Mouse (Mus musculus): ENCODE data around the gene Mfsd11. TPM values are rescaled to one million over a fixed set of nuclear protein-coding genes. Genes with fewer than 3 reads are reported as not detected.
"Not testable (repeated sequence)": the region's sequence is repeated elsewhere in the genome, so short reads cannot be mapped to it uniquely, and the experiment has no call there.

Gene Mfsd11
- total RNA-seq, 2 experiments from 2014 or later = 26.9 to 35.6 TPM

- peak; percentile 53 for DNase-seq
Observed at GRCm38 (mm10) chr11:116821057-116821940, 30.9 kb upstream of the Mfsd11 start.

- no peak for DNase-seq
Observed at GRCm38 (mm10) chr11:116822215-116822614, 30.0 kb upstream of the Mfsd11 start.

- no peak for DNase-seq
Observed at GRCm38 (mm10) chr11:116822626-116823025, 29.6 kb upstream of the Mfsd11 start.

- no peak for DNase-seq
Observed at GRCm38 (mm10) chr11:116823255-116823654, 29.0 kb upstream of the Mfsd11 start.

GRCm38 (mm10) chr11:116823885-116824284 lies 28.4 kb upstream of the Mfsd11 start:
- not testable (repeated sequence) for DNase-seq

- DNase-seq = no peak
Observed at GRCm38 (mm10) chr11:116825230-116825629, 27.0 kb upstream of the Mfsd11 start.

DNA sequence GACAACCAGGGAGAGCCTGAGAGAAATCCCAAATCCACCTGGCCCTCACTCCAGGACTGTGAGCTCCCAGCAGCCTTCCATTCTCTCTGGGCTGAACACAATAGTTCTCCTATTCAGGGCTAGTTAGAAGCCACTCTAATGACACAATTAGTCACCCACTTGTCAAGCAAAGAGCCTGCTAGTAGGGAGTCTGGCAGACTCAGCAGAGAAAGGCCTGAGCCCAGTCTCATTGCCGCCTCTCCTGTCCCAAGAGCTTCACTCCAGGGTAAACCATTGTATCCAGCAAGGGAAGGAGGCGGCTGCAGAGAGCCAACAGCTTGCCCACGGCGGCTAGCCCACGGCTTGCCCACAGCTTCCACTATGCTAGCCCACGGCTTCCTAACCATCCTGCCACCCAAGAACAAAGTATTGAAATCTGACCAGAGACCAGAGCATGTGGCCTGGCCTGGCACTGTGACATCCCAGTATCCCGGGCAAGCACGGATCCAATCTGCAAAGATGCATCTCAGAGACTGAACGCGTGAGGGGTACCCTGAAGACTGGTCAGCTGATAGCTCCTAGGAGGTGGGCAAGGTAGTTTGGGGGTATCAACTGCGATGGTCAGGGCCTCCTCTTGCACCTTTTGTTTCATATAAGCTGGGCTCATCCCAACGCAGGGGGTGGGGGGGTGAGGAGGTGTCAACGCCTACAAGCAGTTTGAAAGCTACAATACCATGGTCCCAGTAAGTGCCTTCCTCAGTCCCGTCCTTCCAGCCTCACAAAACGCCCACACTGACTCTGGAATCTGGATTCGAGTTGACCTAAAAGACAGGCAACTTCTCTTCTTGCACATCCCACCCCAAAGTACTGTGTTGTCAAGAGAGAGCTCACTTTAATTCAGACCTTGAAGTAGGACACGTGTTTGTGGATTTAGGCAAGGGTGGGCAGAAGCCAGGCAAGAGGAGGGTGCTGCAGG lies 25.4 kb upstream of the Mfsd11 start:
- no peak for DNase-seq

DNA sequence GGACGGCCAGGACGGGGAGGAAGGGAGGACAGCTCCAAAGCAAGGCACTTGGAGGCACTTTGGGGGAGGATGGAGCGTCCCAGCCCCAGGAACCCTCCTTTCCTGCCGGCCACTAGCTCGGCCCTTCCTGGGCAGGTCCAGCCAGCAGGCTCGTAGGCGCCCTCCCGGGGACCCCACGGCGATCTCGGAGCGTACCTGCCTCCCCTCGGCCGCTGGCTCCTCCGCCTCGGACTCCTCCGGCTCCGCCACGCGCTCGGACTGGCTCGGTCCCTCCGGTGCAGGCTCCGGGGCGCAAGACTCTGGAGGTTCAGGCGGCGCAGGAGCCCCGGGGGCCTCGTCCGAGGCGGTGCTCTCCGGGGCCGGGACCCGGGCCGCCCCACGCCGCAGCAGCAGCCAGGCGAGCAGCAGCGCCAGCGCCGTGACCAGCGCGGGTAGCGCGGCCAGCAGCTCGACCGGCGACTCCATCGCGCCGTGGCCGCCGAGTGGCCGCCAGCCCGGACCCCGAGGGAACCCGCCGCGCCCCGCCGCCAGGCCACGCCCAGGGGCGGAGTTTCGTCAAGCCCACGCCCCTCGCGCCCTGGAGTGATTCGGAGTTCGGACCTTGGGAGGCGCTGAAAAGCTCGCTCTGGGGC lies 24.6 kb upstream of the Mfsd11 start, which contains the start of gene Mxra7:
TSS of gene Mxra7 (minus strand) at position 513 of the 632 bp plus-strand sequence.
- DNase-seq = peak; percentile 93

GRCm38 (mm10) chr11:116832172-116832685 lies 20.0 kb upstream of the Mfsd11 start:
- no peak for DNase-seq

DNA sequence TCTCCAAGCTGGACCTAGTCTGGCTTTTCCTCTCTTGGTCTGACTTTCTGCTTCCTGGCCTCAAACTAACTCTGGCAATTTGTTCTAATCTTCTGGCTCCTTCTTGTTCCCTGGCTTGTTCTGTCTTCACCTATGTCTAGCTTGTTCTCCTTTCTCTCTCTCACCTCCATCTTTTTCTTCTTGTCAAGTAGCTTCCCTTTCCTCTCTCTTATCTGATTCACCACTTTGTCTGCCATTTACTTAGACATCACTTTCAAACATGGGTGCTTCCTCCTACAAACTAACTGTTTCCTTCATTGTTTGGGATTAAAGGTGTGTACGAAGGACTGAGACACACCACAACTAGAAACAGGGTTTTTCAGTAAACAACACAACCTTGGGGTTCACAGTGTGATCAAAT lies 17.3 kb upstream of the Mfsd11 start:
- no peak for DNase-seq

DNA sequence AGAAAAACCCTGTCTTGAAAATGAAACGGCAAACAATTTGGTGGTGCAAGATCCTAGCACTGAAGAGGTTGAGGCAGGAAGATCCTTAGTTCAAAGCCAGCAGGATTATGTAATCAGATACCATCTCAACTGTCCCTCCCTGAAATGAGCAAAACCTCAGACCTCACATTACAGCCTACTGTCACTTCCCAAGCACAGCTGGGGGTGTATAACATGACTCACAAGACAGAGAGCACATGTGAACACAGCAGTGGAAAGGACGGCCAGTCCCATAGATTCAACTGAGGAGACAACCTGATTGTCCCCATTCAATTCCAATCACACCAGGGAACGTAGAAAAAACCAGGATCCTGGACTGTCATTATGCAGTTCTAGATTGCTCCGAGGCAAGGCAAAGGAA lies 16.0 kb upstream of the Mfsd11 start:
- DNase-seq = no peak

DNA sequence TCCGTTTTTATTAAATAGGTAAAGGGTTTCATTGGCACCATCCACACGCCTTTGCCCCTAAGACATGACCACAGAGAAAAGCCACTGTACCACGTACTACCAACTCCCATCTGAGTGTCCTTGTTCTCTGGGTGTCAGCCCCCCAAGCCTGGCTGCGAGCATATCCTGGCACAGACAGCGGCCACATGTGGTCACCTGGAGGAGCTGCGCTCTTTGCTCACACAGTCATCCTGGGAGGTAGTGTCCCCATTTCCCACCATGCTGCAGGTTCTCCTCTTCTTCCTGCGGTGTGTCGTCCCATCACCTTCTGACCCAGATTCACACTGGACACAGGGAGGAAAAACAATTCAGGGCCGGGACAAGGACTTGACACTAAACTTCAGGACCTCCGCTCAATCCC lies 14.8 kb upstream of the Mfsd11 start:
- DNase-seq = no peak

GRCm38 (mm10) chr11:116838936-116839335 lies 13.3 kb upstream of the Mfsd11 start:
- no peak for DNase-seq

DNA sequence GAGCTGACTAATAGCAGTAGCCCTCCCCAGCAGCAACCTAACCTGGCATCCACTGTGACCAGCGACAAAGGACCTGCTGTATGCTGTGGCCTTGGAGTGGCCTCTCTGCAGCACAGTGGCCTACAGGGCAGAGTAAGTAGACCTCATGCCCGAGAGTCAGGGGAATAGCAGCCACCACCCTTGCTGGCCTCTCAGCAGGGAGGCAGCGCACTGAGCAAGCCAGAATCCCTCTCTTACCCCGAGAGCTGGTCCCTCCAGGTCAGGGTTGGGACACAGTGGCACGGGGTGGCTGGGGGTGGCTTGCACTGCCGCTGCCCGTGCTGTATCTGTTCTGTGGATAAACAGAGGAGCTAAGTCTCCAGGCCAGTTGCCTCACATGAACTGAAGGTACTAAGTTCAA lies 12.6 kb upstream of the Mfsd11 start:
- DNase-seq = no peak

- DNase-seq = no peak
Observed at GRCm38 (mm10) chr11:116840748-116841147, 11.5 kb upstream of the Mfsd11 start.

- DNase-seq = peak; percentile 70
Observed at GRCm38 (mm10) chr11:116842531-116843260, 9.5 kb upstream of the Mfsd11 start.

DNA sequence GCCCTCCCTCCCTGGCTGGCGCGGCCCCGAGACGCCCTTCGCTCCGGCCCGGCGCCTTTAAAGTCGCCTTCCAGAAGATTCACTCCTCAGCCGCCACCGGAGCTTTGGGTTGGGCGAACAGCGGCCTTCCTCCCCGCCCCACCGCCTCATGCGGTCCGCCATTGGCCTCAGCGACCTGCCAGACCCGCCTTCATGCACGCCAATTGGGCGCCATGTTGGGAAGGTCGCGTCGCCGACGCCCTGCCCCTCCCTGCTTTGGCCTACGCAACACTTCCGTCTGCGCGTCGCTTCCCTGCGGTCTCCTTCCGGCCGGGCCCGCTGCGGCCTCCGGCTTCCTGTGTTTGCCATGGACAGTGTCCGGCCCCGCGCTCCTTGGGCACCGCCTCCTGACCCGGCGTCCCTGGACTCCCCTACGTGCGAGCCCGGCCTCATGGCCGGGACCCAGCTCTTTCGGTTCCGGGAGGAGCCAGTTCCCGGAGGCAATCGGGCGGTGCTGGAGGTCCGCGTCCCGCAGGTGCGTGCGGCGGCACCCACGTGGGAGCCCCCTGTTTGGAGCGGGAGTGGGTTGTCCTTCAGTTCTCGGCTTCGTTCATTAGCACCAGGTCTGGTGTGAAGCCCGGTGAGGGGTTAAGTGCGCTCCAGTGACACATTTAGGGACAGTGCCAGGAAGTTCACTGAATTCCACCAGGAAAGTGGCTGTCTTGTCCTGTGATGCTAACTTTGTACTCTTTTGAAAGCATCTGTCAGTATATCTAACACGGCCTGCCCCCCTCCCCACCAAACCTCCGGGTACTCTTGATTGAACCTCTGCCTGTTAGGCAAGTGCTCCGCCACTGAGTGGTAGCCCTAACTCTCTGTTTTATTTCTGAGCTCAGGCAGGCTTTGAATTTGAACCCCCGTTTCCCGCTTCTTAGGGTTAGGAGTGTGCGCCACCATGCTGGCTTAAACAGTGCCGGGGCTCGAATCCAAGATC lies 8.7 kb upstream of the Mfsd11 start, which contains the start of the genes Mettl23 and Jmjd6:
TSS of gene Mettl23 (plus strand) at position 18 of the 973 bp plus-strand sequence.
TSS of gene Jmjd6 (minus strand) at position 189 of the 973 bp plus-strand sequence.
- peak; percentile 97 for DNase-seq

DNA sequence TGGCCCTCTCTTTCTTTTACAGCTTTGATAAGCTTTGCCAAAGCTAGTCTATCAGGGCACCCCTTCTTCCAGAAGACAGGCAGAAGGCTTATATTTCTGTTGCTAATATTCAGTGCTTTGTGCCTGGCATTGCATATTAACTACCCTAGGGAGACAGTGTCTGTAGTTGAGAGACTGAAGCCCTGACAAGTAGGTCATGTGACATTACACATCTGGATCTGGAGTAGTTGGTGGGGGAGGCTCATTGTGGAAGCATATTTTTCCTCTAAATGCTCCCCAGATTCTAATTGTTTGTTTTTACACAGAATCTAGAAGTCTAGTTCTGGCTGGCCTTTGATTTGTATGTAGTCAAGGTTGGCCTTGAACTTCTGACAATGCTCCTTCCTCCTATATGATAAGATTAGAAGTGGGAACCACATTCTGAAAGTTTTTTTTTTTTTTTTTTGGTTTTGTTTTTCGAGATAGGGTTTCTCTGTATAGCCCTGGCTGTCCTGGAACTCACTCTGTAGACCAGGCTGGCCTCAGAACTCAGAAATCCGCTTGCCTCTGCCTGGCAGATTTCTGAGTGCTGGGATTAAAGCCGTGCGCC lies 5.6 kb upstream of the Mfsd11 start:
- DNase-seq = no peak

- no peak for DNase-seq
Observed at GRCm38 (mm10) chr11:116847187-116848085, 4.8 kb upstream of the Mfsd11 start.
